Mouse (Mus musculus): Measurements from ENCODE around the gene Nbea.

DNA sequence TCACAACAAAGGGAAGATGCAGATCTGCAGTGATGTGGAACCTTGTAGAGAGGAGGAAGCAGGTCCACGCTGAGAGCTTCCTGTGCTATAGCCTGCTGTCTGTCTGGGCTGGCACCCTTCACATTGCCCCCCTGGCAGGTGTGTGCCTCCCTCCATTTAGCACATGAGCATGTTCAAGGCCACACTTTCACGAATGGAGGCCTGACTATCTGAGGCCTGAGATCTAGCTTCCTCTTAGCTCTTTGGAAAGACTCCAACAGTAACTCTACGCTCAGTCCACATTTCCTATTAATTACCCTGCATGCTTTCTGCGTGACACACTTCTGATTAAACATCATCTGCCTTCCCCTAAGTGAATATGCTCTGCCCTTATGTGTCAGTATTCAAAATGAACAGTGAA lies 490.4 kb downstream of the Nbea start:
- TF ChIP-seq CTCF (IDR thresholded peaks at IDR 0.05; ENCODE audit: low read depth) (no peak), EP300 (IDR thresholded peaks at IDR 0.05; ENCODE audit: low read depth) (no peak)

Data from liver, embryonic 14.5 days (tissue).